Mouse (Mus musculus) liver, embryonic 15.5 days (tissue): ENCODE measurements at regions not wholly inside any gene's neighbourhood (a gene's known extent, or its start where the extent isn't known, plus 50 kb on each side); places are given as distances from the start of the nearest gene placed in this dataset. TPM values are rescaled to one million over a fixed set of nuclear protein-coding genes. Genes with fewer than 3 reads are reported as not detected.

Source experiments
- ATAC-seq: fragments of 200-750 bp; cut with Nextera tagmentation; 2 replicates; pipeline ENCODE4 v1.8.0; 2017; ENCODE audit warnings: moderate number of reproducible peaks, mild to moderate bottlenecking, moderate library complexity; ENCODE audit not compliant: insufficient read depth
- H3K27ac ChIP-seq: fragments of 300-500 bp; sonication (generic); replicated peaks from 2 replicates; pipeline ENCODE4 v1.5.1; 2015; ENCODE audit warnings: mild to moderate bottlenecking, inconsistent platforms
- H3K27me3 ChIP-seq: fragments of 300-500 bp; sonication (generic); 2 replicates; pipeline ENCODE4 v1.6.1; 2015; ENCODE audit warnings: mild to moderate bottlenecking, inconsistent platforms
- H3K36me3 ChIP-seq: fragments of 300-500 bp; sonication (generic); replicated peaks from 2 replicates; pipeline ENCODE4 v1.6.1; 2015; ENCODE audit warnings: moderate library complexity, mild to moderate bottlenecking, inconsistent platforms
- H3K4me1 ChIP-seq: fragments of 300-500 bp; sonication (generic); replicated peaks from 2 replicates; pipeline ENCODE4 v1.6.1; 2015; ENCODE audit warnings: inconsistent platforms
- H3K4me2 ChIP-seq: fragments of 300-500 bp; sonication (generic); 2 replicates; pipeline ENCODE4 v1.6.1; 2015; ENCODE audit warnings: moderate library complexity, mild to moderate bottlenecking, inconsistent platforms
- H3K4me3 ChIP-seq: fragments of 300-500 bp; sonication (generic); replicated peaks from 2 replicates; pipeline ENCODE4 v1.5.1; 2015; ENCODE audit warnings: mild to moderate bottlenecking, inconsistent platforms
- H3K9ac ChIP-seq: fragments of 300-500 bp; sonication (generic); 2 replicates; pipeline ENCODE4 v1.6.1; 2015; ENCODE audit warnings: moderate library complexity, mild to moderate bottlenecking, inconsistent platforms
- H3K9me3 ChIP-seq: fragments of 300-500 bp; sonication (generic); replicated peaks from 2 replicates; pipeline ENCODE4 v1.6.1; 2016; ENCODE audit warnings: inconsistent platforms
- WGBS: fragments of 180-500 bp; shearing (Covaris S2); methylation state at CpG from one replicate; pipeline ENCODE4 v1.1.7; 2015; ENCODE audit warnings: mixed read lengths; ENCODE audit not compliant: insufficient replicate concordance; 5-methylcytosine and 5-hydroxymethylcytosine counted together
- microRNA-seq: library from miRNA; unstranded; fragments of <30 nt; microRNA quantifications from one replicate; pipeline ENCODE4, GENCODE M21; 2016

DNA sequence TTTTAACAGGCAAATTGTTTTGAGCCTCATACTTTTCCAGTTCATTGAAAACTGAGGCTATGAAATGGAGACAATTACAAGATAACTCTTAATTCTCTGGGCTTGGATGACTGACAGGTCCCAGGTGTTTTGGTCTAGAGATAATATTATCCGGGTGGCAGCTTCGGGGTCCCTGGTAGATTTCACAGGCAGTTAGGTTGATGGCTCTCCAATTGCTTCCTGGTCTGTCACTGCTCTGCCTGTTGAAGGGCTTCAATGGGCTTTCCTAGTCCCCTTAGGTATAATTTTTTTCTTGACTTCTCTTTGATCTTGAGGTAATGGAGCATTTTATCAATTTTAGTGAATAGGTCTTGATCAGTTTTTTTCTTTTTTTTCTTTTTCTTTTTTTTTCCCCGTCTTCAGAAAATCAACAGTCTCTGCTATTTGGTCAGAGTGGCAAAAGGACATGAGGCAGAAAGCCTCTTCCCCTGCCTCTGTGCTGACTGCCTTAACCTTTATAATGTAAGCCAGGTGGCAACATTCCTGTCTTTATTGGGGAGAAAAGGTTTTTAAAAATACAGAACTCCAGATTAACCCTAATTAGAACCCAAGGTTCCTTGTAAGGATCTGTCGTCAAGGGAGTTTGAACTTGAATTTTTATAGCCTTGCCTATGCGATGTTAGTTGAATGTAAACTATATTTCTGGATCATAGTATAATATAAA lies 896.0 kb upstream of the Flrt2 start:
- Histone ChIP-seq H3K27me3 (no peaks in the 10 kb centered on the region), H3K27ac (no peak overlapping the region), H3K4me2 (no peak overlapping the region), H3K4me3 (no peak overlapping the region), H3K9me3 (no peaks in the 10 kb centered on the region), H3K36me3 (no peaks in the 10 kb centered on the region), H3K4me1 (no peaks in the 10 kb centered on the region), H3K9ac (no peak overlapping the region)
- no peak for ATAC-seq
- WGBS: 61% methylated on average over 5 of the region's 5 CpGs

DNA sequence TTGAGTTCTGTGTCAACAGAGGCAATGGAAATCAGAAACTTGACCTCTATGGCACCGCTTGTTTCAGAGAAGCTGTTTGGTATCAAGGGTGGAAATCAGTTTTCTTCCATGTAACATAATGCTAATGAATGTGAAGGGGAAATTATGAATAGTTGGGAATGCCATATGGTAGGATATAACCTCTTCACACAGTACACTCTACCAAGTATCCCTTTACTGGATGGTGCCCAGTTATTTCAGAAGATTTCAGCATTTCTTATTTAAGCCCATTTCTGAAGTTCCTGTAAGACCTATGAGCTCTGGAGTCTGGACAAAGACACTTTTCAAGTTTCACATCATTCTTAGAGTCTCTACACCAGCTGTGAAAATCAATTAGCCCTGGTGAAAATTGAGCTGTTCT lies 887.3 kb upstream of the Flrt2 start:
- Histone ChIP-seq H3K4me3 (no peak overlapping the region), H3K9me3 (no peaks in the 10 kb centered on the region), H3K4me1 (no peaks in the 10 kb centered on the region), H3K36me3 (no peaks in the 10 kb centered on the region), H3K9ac (no peak overlapping the region), H3K4me2 (no peak overlapping the region), H3K27ac (no peak overlapping the region), H3K27me3 (no peaks in the 10 kb centered on the region)
- WGBS: 76% methylated on average over 1 of the region's 1 CpGs
- no peak for ATAC-seq

DNA sequence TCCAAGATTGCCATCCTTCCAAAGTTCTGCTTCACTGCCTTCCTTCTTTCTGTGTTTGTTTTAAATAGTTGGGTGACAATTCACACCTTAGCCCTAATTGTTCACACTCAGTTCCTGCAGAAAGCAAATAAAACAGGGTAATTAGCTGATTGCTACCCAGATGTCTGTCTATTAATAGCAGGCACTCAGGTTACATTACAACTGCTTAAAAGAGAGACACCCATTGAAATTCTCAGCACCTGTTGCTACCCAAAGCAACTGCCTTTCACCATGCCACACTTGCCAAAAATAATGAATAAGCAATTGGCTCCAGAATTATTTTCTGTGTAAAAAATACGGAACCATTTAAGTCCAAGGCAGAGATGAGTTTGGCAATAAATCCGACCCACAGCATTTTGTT lies 860.6 kb upstream of the Flrt2 start:
- H3K4me2 ChIP-seq: no peak overlapping the region
- no peaks in the 10 kb centered on the region for H3K9me3 ChIP-seq
- H3K4me1 ChIP-seq: no peaks in the 10 kb centered on the region
- 68% methylated on average over 2 of the region's 2 CpGs for WGBS
- H3K4me3 ChIP-seq: no peak overlapping the region
- H3K9ac ChIP-seq: no peak overlapping the region
- H3K36me3 ChIP-seq: no peaks in the 10 kb centered on the region
- H3K27ac ChIP-seq: no peak overlapping the region
- no peak for ATAC-seq
- no peaks in the 10 kb centered on the region for H3K27me3 ChIP-seq

DNA sequence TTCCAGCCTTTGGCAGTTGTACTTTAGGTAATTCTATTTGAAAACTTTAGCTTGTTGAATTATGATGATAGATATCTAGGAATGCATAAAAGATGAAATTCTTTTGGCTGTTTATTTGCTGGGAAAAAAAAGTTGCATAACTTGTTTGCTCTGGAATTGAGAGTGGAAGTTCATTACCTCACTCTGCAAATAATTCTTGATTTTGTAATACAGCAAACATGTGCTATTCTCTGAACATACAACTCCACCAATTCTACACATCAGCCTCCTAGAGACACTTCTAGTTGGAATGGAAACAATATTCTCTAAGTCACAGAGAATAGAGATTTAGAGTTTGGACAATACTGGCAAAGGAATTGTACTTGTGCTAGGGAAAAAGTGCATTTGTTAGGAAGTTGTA lies 829.3 kb upstream of the Flrt2 start:
- Histone ChIP-seq H3K9me3 (no peaks in the 10 kb centered on the region), H3K4me2 (no peak overlapping the region), H3K27me3 (no peaks in the 10 kb centered on the region), H3K27ac (no peak overlapping the region), H3K4me1 (no peaks in the 10 kb centered on the region), H3K36me3 (no peaks in the 10 kb centered on the region), H3K9ac (no peak overlapping the region), H3K4me3 (no peak overlapping the region)
- ATAC-seq: no peak

DNA sequence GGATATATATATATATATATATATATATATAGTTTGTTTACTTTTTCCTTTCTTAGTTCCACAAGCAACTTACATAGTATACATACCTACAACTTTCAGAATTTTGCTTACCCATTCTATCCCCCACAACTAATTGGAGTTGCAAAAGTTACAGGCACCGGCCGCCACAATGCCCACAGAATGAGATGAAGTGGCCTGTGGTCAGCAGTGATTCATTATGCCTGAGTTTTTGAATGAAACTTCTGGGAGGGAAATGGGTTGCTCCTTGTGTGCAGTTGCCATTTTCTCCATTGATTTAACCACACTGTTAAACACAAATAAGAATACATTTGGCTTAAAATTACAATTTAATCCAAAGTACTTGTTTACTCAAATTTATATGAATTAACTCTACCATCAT lies 781.2 kb upstream of the Flrt2 start:
- no peak for ATAC-seq
- H3K4me3 ChIP-seq: no peak overlapping the region
- no peaks in the 10 kb centered on the region for H3K4me1 ChIP-seq
- H3K27me3 ChIP-seq: no peaks in the 10 kb centered on the region
- no peaks in the 10 kb centered on the region for H3K9me3 ChIP-seq
- H3K4me2 ChIP-seq: no peak overlapping the region
- no peaks in the 10 kb centered on the region for H3K36me3 ChIP-seq
- H3K27ac ChIP-seq: no peak overlapping the region
- 43% methylated on average over 2 of the region's 2 CpGs for WGBS
- H3K9ac ChIP-seq: no peak overlapping the region

DNA sequence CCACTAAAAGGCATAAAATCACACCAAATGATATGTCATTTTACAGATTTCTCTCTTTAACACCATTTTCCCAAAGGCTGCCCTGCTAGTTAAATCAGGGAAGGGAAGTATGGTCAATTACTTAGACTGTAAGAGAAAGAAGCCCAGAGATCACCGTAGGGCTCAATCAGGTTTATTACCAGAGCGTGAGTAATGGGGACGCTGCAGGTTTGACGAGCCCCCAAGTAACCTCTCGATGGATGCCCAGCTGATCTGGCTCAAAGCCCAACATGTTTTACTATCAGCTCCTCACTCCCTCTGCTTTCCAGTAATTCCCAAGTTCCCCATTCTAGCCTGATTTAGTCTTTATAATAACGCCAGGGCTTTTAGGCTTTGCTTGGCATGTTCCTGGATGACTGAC lies 749.0 kb upstream of the Flrt2 start:
- Histone ChIP-seq H3K4me1 (no peaks in the 10 kb centered on the region), H3K36me3 (no peaks in the 10 kb centered on the region), H3K9me3 (no peaks in the 10 kb centered on the region), H3K4me2 (no peak overlapping the region), H3K27ac (no peak overlapping the region), H3K27me3 (no peaks in the 10 kb centered on the region), H3K9ac (no peak overlapping the region), H3K4me3 (no peak overlapping the region)
- 73% methylated on average over 6 of the region's 6 CpGs for WGBS
- ATAC-seq: no peak

Small RNA genes in the stretch of these regions (microRNA-seq; reads per million reads assigned to microRNA genes)
- not detected for gene Mir8099-2
